Mouse (Mus musculus) hindbrain, embryonic 16.5 days (tissue): ENCODE measurements around the gene Gm17545. TPM values are rescaled to one million over a fixed set of nuclear protein-coding genes. Genes with fewer than 3 reads are reported as not detected.

Source experiments
- ATAC-seq: fragments of 200-750 bp; cut with Nextera tagmentation; 2 replicates; pipeline ENCODE4 v1.8.0; 2017; ENCODE audit warnings: moderate TSS enrichment, moderate library complexity
- H3K27ac ChIP-seq: fragments of 300-500 bp; sonication (generic); 2 replicates; pipeline ENCODE4 v1.5.1; 2014; ENCODE audit warnings: low read depth, mild to moderate bottlenecking, control low read depth, low read length, moderate library complexity
- H3K27me3 ChIP-seq: fragments of 300-500 bp; sonication (generic); replicated peaks from 2 replicates; pipeline ENCODE4 v1.6.1; 2014; ENCODE audit warnings: low read length; ENCODE audit not compliant: control insufficient read depth, insufficient read depth
- H3K36me3 ChIP-seq: fragments of 300-500 bp; sonication (generic); 2 replicates; pipeline ENCODE4 v1.6.1; 2014; ENCODE audit warnings: mild to moderate bottlenecking, low read length, moderate library complexity, mixed read lengths; ENCODE audit not compliant: control insufficient read depth, insufficient read depth
- H3K4me1 ChIP-seq: fragments of 300-500 bp; sonication (generic); 2 replicates; pipeline ENCODE4 v1.6.1; 2014; ENCODE audit warnings: low read depth, low read length; ENCODE audit not compliant: control insufficient read depth, insufficient read depth
- H3K4me2 ChIP-seq: fragments of 300-500 bp; sonication (generic); 2 replicates; pipeline ENCODE4 v1.6.1; 2014; ENCODE audit warnings: mild to moderate bottlenecking, low read length, control low read depth, moderate library complexity
- H3K4me3 ChIP-seq: fragments of 300-500 bp; sonication (generic); 2 replicates; pipeline ENCODE4 v1.5.1; 2014; ENCODE audit warnings: mild to moderate bottlenecking, low read length, control low read depth, moderate library complexity
- H3K9ac ChIP-seq: fragments of 300-500 bp; sonication (generic); 2 replicates; pipeline ENCODE4 v1.6.1; 2014; ENCODE audit warnings: low read depth, mild to moderate bottlenecking, control low read depth, low read length, moderate library complexity
- H3K9me3 ChIP-seq: fragments of 300-500 bp; sonication (generic); 2 replicates; pipeline ENCODE4 v1.6.1; 2014; ENCODE audit warnings: mild to moderate bottlenecking, low read length, moderate library complexity; ENCODE audit not compliant: control insufficient read depth
- WGBS: fragments of 180-500 bp; shearing (Covaris S2); extraction: QIAGEN DNeasy Blood & Tissue Kit; methylation state at CpG from one replicate; pipeline ENCODE4 v1.1.7; 2014; 5-methylcytosine and 5-hydroxymethylcytosine counted together
- polyA plus RNA-seq: library from polyadenylated mRNA; unstranded; fragments of >200 nt; fragmentation: Nextera tagmentation; extraction: Ambion mirVana; gene quantifications from 2 replicates; pipeline ENCODE4 v1.2.1, GENCODE M21; 2015

Gm17545 gene
- polyA plus RNA-seq, 1 experiment from 2014 or later, result not detected

GRCm38 (mm10) chr9:22420491-22420890 lies 33.6 kb upstream of the Gm17545 start:
- Histone ChIP-seq H3K9ac (no peak overlapping the region), H3K27me3 (no peaks in the 10 kb centered on the region), H3K36me3 (peaks cover 3% of the 10 kb centered on the region; the same call in 1 of the 2 replicates), H3K9me3 (no peaks in the 10 kb centered on the region), H3K27ac (no peak overlapping the region), H3K4me1 (no peaks in the 10 kb centered on the region), H3K4me2 (no peak overlapping the region), H3K4me3 (no peak overlapping the region)
- no peak for ATAC-seq
- WGBS, result 20% methylated on average over 7 of the region's 7 CpGs

GRCm38 (mm10) chr9:22422559-22422958 lies 31.5 kb upstream of the Gm17545 start:
- peaks cover 3% of the 10 kb centered on the region; the same call in 1 of the 2 replicates for H3K36me3 ChIP-seq
- no peaks in the 10 kb centered on the region for H3K9me3 ChIP-seq
- no peak overlapping the region for H3K27ac ChIP-seq
- WGBS, result 78% methylated on average over 1 of the region's 1 CpGs
- no peak for ATAC-seq
- no peak overlapping the region for H3K4me2 ChIP-seq
- H3K4me1 ChIP-seq, result no peaks in the 10 kb centered on the region
- no peak overlapping the region for H3K9ac ChIP-seq
- H3K27me3 ChIP-seq, result no peaks in the 10 kb centered on the region
- no peak overlapping the region for H3K4me3 ChIP-seq

- ATAC-seq, result no peak
- H3K9me3 ChIP-seq, result no peaks in the 10 kb centered on the region
- H3K9ac ChIP-seq, result no peak overlapping the region
- H3K36me3 ChIP-seq, result peaks cover 3% of the 10 kb centered on the region; the same call in 1 of the 2 replicates
- no peak overlapping the region for H3K27ac ChIP-seq
- no peak overlapping the region for H3K4me3 ChIP-seq
- 92% methylated on average over 1 of the region's 1 CpGs for WGBS
- no peak overlapping the region for H3K4me2 ChIP-seq
- H3K4me1 ChIP-seq, result no peaks in the 10 kb centered on the region
- no peaks in the 10 kb centered on the region for H3K27me3 ChIP-seq
Measured at GRCm38 (mm10) chr9:22423507-22423906, 30.6 kb upstream of the Gm17545 start.

GRCm38 (mm10) chr9:22424196-22424595 lies 29.9 kb upstream of the Gm17545 start:
- Histone ChIP-seq H3K27me3 (no peaks in the 10 kb centered on the region), H3K9me3 (no peaks in the 10 kb centered on the region), H3K4me2 (no peak overlapping the region), H3K9ac (no peak overlapping the region), H3K4me3 (no peak overlapping the region), H3K4me1 (no peaks in the 10 kb centered on the region; the same call in 1 of the 2 replicates), H3K36me3 (peaks cover 3% of the 10 kb centered on the region; the same call in 1 of the 2 replicates), H3K27ac (no peak overlapping the region)
- no peak for ATAC-seq
- WGBS, result 84% methylated on average over 10 of the region's 10 CpGs

GRCm38 (mm10) chr9:22424719-22425118 lies 29.4 kb upstream of the Gm17545 start:
- H3K9ac ChIP-seq, result no peak overlapping the region
- peaks cover 2% of the 10 kb centered on the region for H3K4me1 ChIP-seq
- H3K27me3 ChIP-seq, result no peaks in the 10 kb centered on the region
- 96% methylated on average over 4 of the region's 4 CpGs for WGBS
- H3K4me3 ChIP-seq, result no peak overlapping the region
- no peak for ATAC-seq
- H3K4me2 ChIP-seq, result no peak overlapping the region
- H3K36me3 ChIP-seq, result peaks cover 3% of the 10 kb centered on the region; the same call in 1 of the 2 replicates
- no peak overlapping the region for H3K27ac ChIP-seq
- H3K9me3 ChIP-seq, result no peaks in the 10 kb centered on the region

DNA sequence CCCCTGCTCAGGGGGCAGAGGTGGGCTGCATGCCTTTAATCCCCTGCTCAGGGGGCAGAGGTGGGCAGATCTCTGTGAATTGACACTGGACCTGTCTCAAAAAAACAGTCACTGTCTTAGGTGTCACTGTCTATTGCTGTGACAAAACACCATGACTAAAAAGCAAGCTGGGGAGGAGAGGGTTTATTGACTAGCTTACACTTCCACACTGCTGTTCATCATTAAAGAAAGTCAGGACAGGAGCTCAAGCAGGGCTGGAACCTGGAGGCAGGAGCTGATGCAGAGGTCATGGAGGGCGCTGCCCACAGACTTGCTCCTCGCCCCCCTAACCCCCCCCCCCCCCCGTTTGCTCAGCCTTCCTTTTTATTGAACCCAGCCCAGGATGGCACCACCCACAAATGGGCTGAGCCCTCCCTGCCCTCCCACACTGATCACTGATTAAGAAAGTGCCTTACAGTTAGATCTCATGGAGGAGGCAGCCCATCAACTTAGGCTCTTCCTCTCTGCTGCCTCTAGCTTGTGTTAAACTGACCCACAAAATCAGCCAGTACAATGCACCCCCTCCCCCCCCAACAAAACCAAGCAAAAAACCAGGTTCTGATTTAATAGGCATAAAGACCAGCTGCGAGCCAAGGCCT lies 25.9 kb upstream of the Gm17545 start:
- peaks cover 7% of the 10 kb centered on the region for H3K4me1 ChIP-seq
- no peak overlapping the region for H3K4me2 ChIP-seq
- ATAC-seq, result no peak
- 47% methylated on average over 1 of the region's 4 CpGs for WGBS
- H3K9ac ChIP-seq, result no peak overlapping the region
- H3K27me3 ChIP-seq, result no peaks in the 10 kb centered on the region
- H3K9me3 ChIP-seq, result no peaks in the 10 kb centered on the region
- H3K36me3 ChIP-seq, result peaks cover 3% of the 10 kb centered on the region; the same call in 1 of the 2 replicates
- H3K27ac ChIP-seq, result no peak overlapping the region
- H3K4me3 ChIP-seq, result no peak overlapping the region

DNA sequence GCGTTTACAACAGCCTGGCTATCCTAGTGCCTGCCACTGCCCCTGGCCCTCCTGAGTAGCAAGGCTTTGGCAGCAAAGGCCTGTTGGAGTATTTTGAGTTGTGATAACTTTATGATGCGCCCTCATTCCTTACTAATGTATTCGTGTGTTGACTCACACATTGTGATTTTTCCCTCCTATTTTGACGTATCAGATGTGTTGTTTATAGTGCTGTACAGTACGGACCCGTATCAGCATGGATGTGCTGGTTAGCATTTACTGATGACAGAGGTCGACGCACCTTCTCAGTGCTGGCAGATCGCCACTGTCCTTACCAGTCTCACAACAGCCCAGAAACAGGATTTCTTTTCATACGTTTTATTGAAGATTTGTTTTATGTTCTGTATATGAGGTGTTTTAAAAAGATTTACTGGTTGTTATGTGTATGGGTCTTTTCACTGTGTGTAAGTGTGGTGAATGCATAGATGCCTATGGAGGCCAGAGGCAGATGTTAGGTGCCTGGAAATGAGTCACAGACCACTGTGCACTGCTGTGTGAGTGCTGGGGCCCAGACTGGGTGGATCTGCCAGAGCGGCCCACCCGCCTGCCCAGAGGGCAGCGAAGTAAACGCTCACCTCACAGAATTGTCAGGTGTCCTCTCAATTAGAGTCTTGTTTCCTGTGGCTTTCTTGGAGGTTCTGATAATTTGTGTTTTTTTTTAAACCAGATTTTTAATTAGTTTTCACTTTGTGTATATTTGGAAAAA lies 25.3 kb upstream of the Gm17545 start:
- Histone ChIP-seq H3K27me3 (no peaks in the 10 kb centered on the region), H3K4me2 (no peak overlapping the region), H3K27ac (no peak overlapping the region), H3K9ac (no peak overlapping the region), H3K4me1 (peaks cover 7% of the 10 kb centered on the region), H3K9me3 (no peaks in the 10 kb centered on the region), H3K4me3 (no peak overlapping the region), H3K36me3 (peaks cover 3% of the 10 kb centered on the region; the same call in 1 of the 2 replicates)
- WGBS, result 82% methylated on average over 14 of the region's 14 CpGs
- ATAC-seq, result no peak

- no peak overlapping the region for H3K9ac ChIP-seq
- ATAC-seq, result no peak
- H3K27me3 ChIP-seq, result no peaks in the 10 kb centered on the region
- H3K4me3 ChIP-seq, result no peak overlapping the region
- peak overlapping the region; percentile 12; the same call in 1 of the 2 replicates for H3K4me2 ChIP-seq
- no peaks in the 10 kb centered on the region for H3K36me3 ChIP-seq
- peaks cover 7% of the 10 kb centered on the region for H3K4me1 ChIP-seq
- WGBS, result 52% methylated on average over 15 of the region's 15 CpGs
- no peak overlapping the region for H3K27ac ChIP-seq
- no peaks in the 10 kb centered on the region for H3K9me3 ChIP-seq
Measured at GRCm38 (mm10) chr9:22429533-22430241, 24.4 kb upstream of the Gm17545 start.

GRCm38 (mm10) chr9:22430315-22430840 lies 23.7 kb upstream of the Gm17545 start:
- H3K4me3 ChIP-seq, result no peak overlapping the region
- H3K9ac ChIP-seq, result no peak overlapping the region
- no peaks in the 10 kb centered on the region for H3K27me3 ChIP-seq
- no peak for ATAC-seq
- H3K27ac ChIP-seq, result no peak overlapping the region
- H3K4me1 ChIP-seq, result peaks cover 7% of the 10 kb centered on the region
- no peaks in the 10 kb centered on the region for H3K9me3 ChIP-seq
- WGBS, result 57% methylated on average over 5 of the region's 5 CpGs
- no peaks in the 10 kb centered on the region; the same call in 1 of the 2 replicates for H3K36me3 ChIP-seq
- H3K4me2 ChIP-seq, result no peak overlapping the region
